Mouse (Mus musculus) layer of hippocampus, adult 11-12 months (tissue): ENCODE data around the gene Tigit.

Experiments used
- DNase-seq: peaks from one replicate; pipeline ENCODE4 v3.0.0; 2022; ENCODE audit warnings: low spot score

Gene Tigit

DNA sequence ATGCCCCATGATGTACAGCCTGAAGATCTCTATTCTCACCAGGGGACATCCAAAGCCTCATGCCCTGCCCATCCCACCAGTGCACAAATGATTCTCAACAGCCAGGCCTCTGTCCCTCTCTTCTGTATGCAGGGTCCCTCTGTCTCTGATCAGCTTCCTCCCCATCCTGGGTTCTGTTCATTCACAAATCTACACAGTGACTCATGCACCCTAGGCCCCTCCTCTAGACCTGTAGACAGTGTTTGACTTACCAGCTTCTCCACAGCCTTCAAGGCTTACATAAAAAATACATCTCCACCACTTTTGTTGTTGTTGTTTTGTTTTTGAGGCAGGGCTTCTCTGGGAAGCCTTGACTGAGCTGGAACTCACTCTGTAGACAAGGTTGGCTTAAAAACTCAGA is 915 bp upstream of the Tigit start:
- no peak for DNase-seq

DNA sequence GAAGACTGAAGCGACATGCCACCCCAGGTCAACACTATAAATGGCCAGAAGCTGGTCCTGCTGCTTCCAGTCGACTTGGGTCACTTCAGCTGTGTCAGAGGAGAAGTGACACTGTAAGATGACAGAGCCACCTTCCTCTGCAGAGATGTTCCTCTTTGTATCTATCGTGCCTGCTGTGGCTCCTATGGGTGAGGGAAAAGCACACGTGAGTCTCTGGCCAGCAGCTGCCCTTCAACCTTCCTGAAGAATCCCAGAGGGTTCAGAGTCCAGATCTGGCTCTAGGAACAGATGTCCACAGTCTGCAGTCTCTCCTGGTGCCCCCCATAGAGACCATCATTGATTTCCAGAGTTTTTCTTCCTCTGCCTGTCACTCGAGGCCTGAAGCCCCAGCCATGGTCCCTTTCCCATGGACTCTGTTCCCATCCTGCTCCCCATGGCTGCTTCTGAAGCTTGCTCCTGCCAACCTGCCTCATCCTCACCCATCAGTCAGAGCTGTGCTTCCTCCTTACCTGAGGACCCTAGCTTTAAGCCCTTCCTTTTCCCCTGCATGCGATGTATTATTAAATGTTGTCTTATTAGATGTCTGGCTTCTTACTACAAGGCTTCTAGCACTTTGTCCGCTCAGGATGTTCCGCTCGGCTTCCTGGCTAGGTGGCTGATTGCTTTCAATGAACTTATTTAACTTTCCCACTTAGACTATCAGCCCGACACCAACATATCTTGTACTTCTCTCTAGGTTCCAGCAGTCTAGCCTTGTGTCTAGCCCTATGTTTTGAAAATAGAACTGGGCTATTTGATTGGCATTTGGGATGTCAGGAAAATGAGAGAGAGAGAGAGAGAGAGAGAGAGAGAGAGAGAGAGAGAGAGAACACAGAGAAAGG is 1.6 kb downstream of the Tigit start:
- DNase-seq, result no peak

GRCm38 (mm10) chr16:43661576-43661975 is 2.4 kb downstream of the Tigit start:
- no peak for DNase-seq

GRCm38 (mm10) chr16:43655183-43655787 is 8.7 kb downstream of the Tigit start:
- no peak for DNase-seq

GRCm38 (mm10) chr16:43654269-43654668 is 9.7 kb downstream of the Tigit start:
- DNase-seq, result no peak

- no peak for DNase-seq
These were observed 10.7 kb downstream of the Tigit start for GRCm38 (mm10) chr16:43653288-43653687.

- DNase-seq, result no peak
These were observed 13.4 kb downstream of the Tigit start for GRCm38 (mm10) chr16:43650355-43651080.

DNA sequence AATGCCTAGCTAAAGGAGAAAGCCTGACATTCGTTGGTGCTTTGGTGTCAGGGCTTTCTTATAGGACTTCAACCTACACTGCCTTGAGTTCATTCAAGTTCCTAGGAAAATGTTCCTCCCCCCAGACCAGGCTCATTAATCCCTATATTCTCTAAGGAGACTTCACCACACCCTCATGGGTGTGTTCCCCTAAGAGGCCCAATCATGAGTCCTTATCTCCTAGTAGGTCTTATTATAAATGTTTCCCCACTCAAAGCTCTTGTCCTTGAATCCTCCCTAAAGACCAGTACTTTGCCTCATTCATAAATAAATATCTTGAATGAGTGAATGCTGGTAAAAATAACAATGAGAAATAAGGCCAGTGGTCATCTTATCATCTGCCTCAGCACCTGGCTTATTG is 16.3 kb downstream of the Tigit start:
- DNase-seq, result no peak

DNA sequence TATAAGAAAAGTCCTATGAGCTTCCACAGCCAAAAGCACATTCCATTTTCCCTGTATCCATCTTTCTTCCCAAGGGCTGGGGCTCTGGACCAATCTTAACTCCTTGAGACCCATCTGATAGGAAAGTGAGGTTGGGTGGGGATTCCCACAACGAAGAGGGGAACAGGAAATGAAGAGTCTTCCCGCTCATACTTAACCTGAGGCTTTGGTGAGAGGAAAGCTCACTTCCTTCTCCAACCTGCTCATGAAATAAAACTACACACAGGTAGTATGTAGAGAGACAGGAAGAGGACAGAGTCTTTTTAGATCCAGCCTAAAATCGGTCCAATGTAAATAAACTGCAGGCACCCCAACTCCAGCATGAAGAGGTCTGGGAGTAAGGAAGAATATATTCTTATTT is 17.0 kb downstream of the Tigit start:
- no peak for DNase-seq

GRCm38 (mm10) chr16:43645879-43646278 is 18.1 kb downstream of the Tigit start:
- DNase-seq, result no peak

- DNase-seq, result no peak
These were observed 22.7 kb downstream of the Tigit start for GRCm38 (mm10) chr16:43641230-43641629.

GRCm38 (mm10) chr16:43638406-43639049 is 25.4 kb downstream of the Tigit start:
- no peak for DNase-seq

GRCm38 (mm10) chr16:43637241-43637640 is 26.7 kb downstream of the Tigit start:
- no peak for DNase-seq

DNA sequence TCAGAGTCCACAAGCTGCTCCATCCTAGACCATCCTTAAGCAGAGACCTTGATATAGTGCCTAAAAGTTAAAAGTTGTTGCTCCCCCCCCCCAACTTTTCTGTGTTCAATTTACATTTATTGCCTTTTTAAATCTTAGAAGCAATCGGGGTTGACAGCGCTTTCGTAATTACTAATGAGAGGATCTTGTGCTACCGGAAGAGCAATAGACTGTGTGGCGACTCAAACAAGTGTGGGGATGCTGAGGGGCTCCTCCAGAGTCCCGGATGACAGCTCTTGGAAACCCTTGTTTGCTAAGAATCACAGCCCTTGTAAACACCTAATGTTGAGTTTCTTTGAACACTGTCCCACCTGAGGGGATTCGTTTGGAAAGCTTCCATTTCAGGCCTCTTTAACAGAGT is 29.9 kb downstream of the Tigit start:
- DNase-seq, result no peak

GRCm38 (mm10) chr16:43631758-43632157 is 32.2 kb downstream of the Tigit start:
- no peak for DNase-seq

DNA sequence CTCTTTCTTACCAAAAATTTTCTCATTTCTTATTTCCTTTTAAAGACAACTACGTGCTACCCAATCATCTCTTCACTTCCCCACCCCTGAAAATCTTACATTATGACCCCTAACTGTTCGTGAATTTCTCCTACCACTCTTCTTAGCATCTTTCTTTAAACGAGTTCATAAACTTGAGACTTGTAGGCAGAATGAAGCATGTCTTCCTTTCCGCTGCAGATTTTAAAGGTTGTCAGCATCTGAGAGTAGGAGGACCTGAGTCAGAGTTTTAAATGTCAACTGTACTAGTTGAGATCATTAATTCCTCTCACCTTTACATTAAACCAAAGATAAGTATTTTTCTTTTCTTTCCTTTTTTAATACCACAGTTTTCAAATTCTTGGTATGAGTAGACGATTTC is 35.3 kb downstream of the Tigit start:
- DNase-seq, result no peak

- peak; percentile 50 for DNase-seq
These were observed 38.0 kb downstream of the Tigit start for GRCm38 (mm10) chr16:43625956-43626355.

DNA sequence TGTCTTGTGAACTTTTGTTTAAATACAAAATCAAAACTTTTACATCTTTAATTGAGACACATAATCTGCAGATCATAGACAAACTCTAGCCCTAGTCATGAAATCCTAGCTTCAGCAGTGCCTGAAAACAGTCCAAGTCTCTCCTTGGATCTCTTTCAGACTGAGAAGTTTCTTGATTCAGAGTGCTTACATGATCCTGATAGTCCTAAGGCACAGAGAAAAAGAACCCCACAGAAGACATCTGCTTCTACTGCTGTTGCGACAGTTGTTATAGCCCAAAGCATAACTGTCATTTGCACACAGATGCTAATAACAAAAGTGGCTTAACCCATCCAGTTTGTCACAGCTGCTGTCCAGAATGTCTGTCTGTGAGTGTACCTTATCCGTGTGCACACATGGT is 38.7 kb downstream of the Tigit start:
- DNase-seq, result no peak

DNA sequence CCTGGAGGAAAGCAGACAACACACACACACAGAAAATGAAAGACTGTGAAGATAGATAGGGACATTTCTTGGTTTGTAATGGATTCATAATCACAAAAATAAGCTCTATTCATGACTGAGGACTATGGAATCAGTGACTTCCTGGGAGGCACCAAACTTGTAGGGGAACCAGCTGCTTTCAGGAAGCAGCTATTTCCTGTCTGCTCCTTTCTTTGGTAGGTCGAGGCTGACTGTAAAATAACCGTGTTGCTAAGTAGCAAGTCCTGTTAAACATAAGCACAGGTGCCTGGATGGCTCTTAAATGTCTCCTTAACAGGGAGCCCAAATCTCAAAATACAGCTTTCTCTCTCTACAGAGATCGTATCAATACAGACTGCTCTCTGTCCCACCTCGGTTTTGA is 39.1 kb downstream of the Tigit start:
- no peak for DNase-seq

- no peak for DNase-seq
These were observed 40.5 kb downstream of the Tigit start for GRCm38 (mm10) chr16:43623315-43624000.

- DNase-seq, result no peak
These were observed 43.6 kb downstream of the Tigit start for GRCm38 (mm10) chr16:43620359-43620758.

- DNase-seq, result no peak
These were observed 44.7 kb downstream of the Tigit start for GRCm38 (mm10) chr16:43619277-43619676.
